Mouse (Mus musculus): ENCODE data around the gene Mettl5. TPM values are rescaled to one million over a fixed set of nuclear protein-coding genes. Genes with fewer than 3 reads are reported as not detected.
A peak's percentile ranks its signal among the peaks of the same experiment; 100 is the strongest.

Mettl5 gene
- total RNA-seq, 2 experiments from 2014 or later: 9.7 to 15.7 TPM

DNA sequence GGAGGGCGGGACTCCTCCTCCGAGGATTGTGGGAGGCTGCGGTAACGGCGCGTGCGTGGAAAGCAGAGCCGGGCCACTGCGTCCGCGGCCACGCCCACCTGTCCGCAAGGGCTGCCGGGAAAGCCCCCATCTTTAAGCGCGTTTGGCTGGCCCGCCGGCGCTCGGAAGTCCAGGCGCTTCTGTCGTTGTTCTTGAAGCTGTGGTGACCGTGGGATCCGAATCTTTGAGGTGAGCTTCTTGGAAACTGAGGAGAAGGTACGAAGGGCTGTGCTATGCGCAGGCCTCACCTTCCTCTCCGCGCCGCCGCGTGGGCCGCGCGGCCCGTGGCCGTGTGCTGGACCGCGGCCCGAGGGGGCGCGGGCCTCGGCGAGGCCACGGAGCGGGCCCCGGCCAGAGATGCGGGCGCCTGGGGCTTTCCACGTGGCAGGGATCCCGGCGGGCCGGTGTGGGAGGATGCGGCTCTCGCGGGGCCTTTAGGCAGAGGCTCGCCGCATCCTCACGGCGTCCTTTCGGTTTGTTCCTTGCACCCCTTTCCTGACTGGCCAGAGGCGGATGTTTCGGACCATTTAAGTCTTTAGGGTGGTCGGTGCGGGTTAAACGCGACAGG, 23.8 kb downstream of the Mettl5 start, which contains the start of gene Ssb:
Gene Ssb (plus strand): TSS at position 78 of the 607 bp plus-strand sequence.
- peak; percentile 93 to 95 for DNase-seq (ENCODE audit: low spot score in 2 of 2)
- intact Hi-C loops (cut with DNase I): loop anchor here (5.0 kb wide), 2 partner anchors 39 to 59 kb away; partner anchors contain the start of gene Klhl23

DNA sequence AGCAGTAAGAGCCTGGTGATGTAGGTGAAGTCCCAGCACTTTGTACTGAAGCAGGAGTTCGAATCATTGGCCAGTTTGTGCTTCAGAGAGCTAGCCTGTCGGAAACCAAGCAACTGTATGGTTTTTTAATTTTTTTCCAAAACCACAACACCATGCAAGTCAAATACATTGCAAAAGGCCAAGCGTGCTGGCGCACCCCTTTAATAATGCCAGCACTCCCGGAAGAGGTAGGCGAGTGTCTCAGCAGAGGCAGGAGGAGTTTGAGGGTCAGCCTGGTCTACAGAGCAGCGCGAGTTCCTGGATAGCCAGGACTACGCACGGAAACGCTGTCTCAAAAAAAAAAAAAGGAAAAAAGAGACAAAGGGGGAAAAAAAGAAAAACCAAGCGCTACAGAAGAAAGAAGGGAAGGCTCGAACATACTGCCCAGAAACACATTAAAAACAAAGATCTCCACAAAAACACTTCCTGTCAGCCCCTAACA, 24.4 kb downstream of the Mettl5 start:
- intact Hi-C loops (cut with DNase I): loop anchor here (5.0 kb wide), 2 partner anchors 39 to 59 kb away; partner anchors contain the start of gene Klhl23
- no peak for DNase-seq (ENCODE audit: low spot score in 2 of 2)

DNA sequence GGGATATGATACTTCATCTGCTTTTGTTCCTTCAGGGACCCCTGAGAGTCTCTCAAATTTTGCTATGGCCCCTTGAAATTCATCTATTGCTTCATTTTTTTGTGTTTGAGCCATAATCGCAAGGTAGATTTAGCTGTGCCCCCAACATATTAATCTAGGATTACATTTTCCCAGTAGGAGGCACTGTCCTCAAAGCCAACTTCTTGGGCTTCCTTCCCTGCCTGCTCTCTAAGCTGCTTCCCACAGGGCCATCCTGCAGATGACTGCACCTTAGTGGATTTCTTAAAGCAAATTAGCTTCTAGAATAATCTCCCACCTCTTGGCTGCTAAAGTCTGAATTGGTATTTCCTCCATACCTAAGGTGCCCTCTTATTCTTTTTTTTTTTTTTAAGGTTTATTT, 27.5 kb downstream of the Mettl5 start:
- intact Hi-C loops (cut with DNase I): no loop called here
- no peak for DNase-seq (ENCODE audit: low spot score in 2 of 2)

DNA sequence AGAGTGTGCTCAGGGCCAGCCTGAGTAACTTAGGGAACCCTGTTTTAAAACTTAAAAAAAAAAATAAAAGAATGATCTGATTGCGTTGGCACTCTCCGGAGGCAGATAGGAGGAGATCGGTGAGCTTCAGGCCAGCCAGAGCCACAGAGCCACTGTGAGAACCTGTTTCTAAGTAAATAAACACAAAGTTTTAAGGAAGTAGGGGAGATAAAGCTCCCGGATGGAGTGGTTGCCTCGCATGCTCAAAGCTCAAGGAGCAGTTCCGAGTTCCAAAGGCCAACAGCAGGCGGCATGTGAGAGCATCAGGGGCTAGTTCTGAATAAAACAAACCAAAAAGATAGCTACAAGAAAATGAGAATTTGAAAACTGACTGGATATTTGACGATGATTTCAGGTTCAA, 29.0 kb downstream of the Mettl5 start:
- intact Hi-C loops (cut with DNase I): no loop called here

DNA sequence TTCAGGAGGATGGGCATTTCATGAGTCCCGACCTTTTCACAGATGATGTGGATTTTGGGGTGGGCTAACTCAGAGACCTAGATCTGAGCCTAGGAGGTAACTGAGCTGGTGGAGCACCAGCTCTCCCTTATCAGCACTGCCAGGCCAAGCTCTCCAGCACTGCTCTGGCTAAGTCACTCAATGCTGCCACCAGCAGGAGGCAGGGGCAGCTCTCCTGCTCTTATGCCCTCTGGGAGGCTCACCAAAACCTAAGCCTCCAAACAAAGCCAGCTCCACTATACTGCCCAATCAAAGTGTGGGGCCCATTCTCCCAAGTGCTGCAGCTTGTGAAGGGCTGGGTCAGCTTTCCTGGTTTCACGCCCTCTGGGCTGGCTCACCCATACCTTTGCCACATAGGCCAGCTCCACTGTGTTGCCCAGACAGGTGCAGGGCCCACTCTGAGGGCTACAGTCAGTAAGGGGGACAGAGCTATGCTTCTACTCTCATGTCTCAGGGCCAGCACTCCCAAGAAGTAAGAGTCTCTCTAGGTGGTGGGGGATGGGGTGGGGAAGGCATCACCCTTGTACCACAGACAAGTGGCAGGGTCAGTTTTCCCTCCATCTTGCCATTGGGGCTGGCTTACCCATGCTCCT, 33.9 kb downstream of the Mettl5 start:
- DNase-seq (ENCODE audit: low spot score in 2 of 2): no peak
- intact Hi-C loops (cut with DNase I): no loop called here

More for the DNA sequence above, 29.0 kb downstream of the Mettl5 start:
- no peak for DNase-seq (ENCODE audit: low spot score in 2 of 2)

DNA sequence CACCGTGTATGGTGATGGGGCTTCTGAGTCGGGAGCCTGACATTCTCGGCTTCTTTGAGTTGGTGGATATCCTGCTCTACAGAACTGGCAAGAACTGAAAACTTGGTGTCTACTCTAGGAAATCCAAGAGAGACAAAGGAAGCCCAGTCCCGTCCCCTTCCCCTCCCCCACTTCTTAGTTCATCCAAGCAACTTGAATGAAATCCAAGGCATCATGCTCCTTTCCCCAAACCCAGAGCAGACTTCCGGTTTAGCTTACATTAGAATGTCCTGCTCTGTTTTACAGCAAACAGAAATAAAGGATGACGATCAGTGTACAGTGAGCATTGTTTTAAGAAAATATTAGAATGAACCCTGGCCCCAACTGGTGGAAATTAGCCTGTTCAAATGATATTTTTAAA, 36.2 kb downstream of the Mettl5 start:
- intact Hi-C loops (cut with DNase I): no loop called here
- no peak for DNase-seq (ENCODE audit: low spot score in 2 of 2)

DNA sequence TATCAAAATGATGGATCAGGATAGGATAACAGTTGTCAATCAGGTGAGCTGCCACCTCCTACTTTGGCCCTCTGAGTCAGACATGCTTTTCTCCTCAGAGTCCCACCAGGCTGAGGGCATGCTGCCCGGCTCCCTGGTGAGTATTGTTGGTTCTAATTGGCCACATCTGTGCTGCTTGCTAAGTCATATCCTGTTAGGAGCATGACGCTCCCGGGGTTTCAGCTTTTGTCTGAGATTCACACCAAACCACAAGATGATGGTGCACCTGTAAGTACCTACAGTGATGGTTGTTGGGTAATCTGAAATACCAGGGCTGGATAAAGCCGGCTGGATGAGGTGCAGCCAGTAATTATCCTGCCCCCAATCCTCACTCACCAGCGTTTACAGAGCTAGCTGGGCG, 45.2 kb downstream of the Mettl5 start:
- DNase-seq (ENCODE audit: low spot score in 2 of 2): peak in 1 of 2 experiments; percentile 34
- intact Hi-C loops (cut with DNase I): no loop called here

DNA sequence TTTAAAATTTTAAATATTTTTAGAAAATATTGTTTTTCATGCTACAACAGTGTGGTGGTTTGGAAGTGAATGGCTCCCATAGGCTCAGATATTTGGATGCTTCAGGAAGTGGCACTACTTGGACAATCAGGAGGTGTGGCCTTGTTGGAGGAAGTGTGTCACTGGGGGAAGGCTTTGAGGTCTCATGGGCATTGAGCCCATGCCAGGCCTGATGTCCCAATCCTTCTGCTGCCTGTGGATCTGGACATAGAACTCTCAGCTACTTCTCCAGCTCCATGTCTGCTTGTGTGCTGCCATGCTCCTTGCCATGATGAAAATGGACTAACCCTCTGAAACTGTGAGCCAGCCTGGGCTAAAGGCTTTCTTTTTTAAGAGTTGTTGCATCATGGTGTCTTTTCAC, 46.7 kb downstream of the Mettl5 start:
- no peak for DNase-seq (ENCODE audit: low spot score in 2 of 2)
- intact Hi-C loops (cut with DNase I): no loop called here

DNA sequence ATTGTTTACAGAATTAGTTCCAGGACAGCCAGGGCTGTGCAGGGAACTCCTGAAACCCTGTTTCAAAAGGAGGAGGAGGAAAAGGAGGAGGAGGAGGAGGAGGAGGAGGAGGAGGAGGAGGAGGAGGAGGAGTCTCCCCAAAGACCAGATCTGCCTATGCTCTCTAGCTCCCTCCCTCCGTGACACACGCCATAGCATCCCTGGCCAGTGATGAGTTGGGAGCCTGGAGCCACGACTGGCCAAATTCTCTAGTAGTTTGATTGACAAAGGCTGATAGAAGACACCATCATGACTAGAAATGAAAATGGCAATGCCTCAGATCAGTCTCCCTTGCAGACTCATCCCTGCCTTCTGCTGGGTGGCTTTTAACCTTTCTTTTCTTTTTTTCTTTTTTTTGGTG, 47.4 kb downstream of the Mettl5 start:
- no peak for DNase-seq (ENCODE audit: low spot score in 2 of 2)
- intact Hi-C loops (cut with DNase I): no loop called here

DNA sequence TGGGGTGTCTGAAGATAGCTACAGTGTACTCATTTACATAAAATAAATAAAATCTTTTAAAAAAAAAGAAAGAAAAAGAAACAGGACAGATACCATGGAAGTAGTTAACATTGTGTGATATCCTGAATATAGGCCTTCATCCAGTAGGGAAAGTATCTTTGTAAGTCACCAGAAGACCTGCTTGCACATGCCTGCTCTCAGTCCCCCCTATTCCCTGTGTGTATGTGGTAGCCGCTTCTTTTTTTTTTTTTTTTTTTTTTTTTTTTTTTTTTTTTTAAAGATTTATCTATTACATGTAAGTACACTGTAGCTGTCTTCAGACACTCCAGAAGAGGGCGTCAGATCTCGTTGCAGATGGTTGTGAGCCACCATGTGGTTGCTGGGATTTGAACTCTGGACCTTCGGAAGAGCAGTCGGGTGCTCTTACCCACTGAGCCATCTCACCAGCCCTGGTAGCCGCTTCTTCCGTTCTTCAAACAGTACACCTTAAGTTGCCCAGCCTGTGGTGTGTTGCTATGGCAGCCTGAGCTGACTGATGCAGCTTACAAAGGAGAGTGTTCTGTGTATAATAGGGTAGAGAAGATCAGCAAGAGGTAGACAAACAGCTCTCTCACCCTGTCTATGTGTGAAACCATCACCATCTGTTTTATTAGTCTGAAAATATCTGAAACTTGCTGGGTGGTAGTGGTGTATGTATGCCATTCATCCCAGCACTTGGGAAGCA, 48.0 kb downstream of the Mettl5 start:
- DNase-seq (ENCODE audit: low spot score in 2 of 2): no peak
- intact Hi-C loops (cut with DNase I): no loop called here

DNA sequence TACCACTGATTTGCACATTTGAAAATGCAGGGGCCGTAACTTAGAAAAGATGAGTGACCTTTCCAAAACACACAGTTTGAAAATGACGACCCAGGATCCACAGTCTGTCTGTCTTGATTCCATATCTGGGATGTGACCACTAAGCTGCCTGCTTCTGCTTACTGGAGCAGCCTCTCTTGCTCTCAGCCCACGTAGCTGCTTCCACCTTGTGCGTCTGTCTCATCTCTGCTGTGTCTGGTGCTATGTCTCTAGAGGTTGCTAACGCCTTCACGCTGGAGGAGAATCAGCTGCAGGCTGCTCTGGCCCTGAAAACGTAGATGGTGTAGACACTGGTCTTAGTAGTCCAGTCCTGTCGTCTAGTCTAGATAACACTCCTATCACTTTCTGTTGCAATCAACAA, 55.3 kb downstream of the Mettl5 start:
- intact Hi-C loops (cut with DNase I): no loop called here
- DNase-seq (ENCODE audit: low spot score in 2 of 2): no peak

DNA sequence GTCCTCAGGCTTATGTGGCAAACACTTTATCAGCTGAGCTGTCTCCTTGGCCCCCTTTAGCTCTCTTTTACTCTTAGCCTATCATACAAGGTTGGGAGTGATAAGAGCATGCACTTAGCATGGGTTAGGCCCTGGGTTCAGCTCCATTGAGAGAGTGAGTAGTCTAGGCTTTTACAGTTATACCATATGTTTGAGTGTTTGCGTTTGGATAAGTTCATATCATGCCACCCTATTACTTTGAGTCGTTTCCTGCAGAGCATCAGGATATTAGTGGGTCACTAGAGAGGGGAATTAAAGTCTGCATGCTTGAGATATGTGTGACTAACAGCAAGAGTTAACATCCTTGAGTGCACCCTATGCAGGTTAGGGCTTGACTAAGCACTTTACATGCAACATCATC, 55.7 kb downstream of the Mettl5 start:
- DNase-seq (ENCODE audit: low spot score in 2 of 2): no peak
- intact Hi-C loops (cut with DNase I): no loop called here

DNA sequence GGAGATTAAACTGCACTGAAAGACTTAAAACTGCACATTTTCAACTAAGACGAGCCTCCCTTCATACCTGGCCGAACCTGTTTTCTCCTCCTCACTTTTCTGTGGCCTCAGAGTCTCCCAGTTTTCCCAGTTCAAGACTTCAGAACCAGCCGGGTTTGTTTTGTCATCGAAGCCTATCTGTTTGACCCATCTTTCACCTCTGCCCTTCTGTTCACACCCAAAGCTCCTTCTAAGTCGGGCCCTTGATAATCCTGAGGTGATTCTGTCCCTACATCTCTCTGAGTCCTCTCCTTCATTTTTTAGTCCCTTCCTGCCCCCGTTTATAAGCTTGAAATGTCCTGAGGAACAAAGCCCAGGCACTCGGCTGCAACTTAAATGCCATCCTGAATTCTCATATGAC, 57.4 kb downstream of the Mettl5 start:
- DNase-seq (ENCODE audit: low spot score in 2 of 2): no peak
- intact Hi-C loops (cut with DNase I): no loop called here

DNA sequence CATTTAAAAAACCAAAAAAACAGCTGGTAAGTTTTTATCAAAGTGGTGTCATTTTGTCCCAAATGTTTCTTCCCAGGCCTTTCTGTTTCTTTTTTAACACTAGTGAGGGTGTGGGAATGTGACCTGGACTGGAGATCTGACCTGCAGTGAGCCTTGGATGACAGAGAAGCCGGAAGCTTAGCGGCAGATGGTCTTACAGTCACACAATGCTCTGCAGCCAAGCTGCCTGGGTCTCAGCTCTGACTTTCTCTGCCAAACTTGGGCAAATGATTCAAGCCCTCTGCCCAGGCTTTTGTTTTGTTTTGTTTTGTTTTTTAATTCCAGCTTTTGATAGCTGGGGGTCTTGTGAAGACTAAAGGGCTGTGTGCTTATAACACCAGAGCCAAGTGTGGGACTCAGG, 59.0 kb downstream of the Mettl5 start:
- intact Hi-C loops (cut with DNase I): no loop called here
- no peak for DNase-seq (ENCODE audit: low spot score in 2 of 2)

DNA sequence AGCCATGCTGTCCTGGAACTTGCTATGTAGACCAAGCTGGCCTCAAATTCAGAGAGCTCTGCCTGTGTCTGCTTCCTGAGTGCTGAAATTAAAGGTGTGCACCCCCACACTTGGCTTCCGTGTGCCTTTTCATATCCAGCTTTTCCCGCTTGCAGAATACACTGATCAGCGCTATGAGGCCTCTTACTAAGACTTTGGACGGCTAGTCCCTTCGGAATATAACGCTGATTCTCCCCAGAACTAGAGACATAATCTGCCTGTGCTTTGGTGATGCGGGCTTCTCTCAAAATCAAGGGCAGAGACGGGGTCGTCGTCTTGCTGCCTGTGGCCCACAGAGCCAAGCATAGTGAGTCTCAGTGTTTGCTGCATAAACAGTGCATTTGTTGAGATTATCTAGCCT, 59.5 kb downstream of the Mettl5 start:
- intact Hi-C loops (cut with DNase I): no loop called here
- no peak for DNase-seq (ENCODE audit: low spot score in 2 of 2)

DNA sequence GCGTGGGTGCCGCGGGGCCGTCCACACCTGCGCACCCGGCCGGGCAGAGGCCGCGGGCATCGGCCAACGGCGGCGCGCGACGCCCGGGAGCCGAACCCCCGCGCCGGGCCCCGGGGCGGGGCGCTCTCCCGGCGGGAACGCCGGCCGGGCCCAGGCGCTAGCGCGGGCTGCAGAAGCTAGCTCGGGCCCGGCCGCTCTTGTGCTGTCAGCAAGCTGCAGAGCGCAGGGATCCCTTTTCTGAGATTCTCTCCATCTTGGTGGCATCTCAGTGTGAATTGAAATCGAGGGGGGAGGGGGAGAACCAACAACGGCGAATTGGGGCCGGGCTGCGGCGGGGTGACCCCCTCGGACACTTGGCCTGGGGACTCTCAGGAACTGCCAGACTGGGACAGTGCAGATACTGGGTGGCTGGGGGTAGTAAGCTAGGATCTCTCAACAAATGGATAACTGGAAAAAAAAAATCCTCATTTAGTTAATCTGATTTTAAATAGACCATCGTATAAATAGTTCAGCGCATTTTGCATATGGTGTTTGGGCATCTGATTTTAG, 62.2 kb downstream of the Mettl5 start:
- intact Hi-C loops (cut with DNase I): loop anchor here (5.0 kb wide), 1 partner anchor 39 kb away; the partner anchor contains the start of gene Ssb
- DNase-seq (ENCODE audit: low spot score in 2 of 2): peak in 1 of 2 experiments; percentile 46

DNA sequence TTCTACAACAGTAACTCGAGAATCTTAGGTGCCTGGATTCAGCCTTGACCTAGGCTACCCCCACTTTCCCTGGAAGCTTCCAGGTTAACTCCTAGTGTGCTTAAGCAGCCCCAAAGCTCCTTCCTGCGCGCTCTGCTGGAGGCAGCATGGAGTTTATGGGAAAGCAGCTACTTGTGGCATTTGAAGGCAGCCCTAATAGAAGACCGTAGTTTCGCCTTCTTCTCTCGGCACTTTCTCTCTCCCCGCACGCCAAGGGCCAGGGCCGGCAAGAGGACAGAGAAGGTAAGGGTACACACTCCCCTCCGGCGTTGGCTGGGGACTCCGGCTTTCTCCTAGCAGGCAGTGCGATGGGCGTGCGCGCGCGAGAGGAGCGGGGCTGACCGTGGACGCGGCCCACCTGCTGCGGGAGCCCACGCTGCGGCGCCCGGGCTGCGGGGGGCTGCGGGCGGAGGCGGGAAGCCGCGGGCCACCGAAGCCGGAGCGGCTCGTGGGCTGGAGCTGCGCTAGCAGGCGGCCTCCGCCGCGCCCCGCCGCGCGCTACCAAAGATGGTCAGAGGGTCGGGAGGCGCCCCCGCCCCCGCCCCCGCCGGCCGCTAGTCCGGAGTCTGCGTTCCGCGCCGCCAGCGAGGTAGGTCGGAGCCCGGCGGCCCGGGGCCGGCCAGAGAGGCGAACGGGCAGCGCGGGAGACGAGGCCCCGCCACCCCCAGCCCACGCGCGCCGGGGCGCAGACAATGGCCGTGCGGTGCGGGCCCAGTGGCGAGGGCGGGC, 62.9 kb downstream of the Mettl5 start:
- intact Hi-C loops (cut with DNase I): loop anchor here (5.0 kb wide), 1 partner anchor 40 kb away; the partner anchor contains the start of gene Ssb
- DNase-seq (ENCODE audit: low spot score in 2 of 2): peak in 1 of 2 experiments; percentile 56

DNA sequence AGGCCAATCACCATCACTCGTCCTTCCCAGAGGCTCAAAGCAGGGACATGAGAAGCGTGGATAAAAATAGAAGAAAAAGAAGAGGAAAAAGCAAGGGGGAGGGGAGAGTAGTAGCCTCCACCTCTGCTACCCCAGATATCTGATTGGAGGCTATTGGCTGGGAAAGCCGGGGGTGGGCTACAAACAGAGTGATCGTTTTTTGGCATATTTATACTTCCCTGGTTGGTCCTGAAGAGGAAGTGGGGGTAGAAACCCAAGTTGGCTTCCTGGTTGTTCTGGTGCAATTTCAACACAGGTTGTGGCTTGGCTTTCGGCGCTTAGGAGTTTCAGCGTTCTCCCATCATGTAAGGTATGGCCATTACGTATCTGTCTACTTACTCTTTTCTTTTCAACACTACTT, 63.7 kb downstream of the Mettl5 start, which contains the start of gene Klhl23:
Gene Klhl23 (plus strand): TSS at position 234 of the 400 bp plus-strand sequence.
- DNase-seq (ENCODE audit: low spot score in 2 of 2): no peak
- intact Hi-C loops (cut with DNase I): loop anchor here (5.0 kb wide), 1 partner anchor 41 kb away; the partner anchor contains the start of gene Ssb

Data from left cerebral cortex, postnatal 14 days (tissue).